Comparison of ENCODE assay signal across 9 mouse cellular contexts in the genomic region with DNA sequence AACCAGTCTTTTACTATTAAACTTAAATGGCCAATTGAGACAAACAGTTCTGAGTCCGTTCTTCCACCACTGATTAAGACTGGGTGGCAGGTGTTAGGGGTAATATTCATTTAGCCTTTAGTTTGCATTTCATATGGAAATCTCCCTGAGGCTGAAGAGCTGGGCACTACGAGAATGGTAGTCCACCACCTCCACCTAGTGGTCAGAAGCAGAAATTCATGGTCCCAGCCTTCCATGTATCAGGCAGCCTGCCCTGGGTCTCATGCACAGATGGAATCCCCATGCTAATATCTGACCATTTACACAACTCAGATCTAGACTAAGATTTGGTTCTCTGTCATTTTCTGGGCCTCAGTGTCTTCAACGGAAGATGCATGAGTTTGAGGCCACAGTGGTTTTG.
A peak's percentile ranks its signal among the peaks of the same experiment; 100 is the strongest.
DNase-seq lines count a peak whose midpoint lies in the region; ATAC-seq and TF ChIP-seq lines count a peak whose summit lies in the region.
"Had no signal": no experiment of that assay in that cellular context is flagged by ENCODE, and none has a peak within 500 bp of the region (broad histone marks: within the 10 kb centered on the region; RNA-seq: fewer than 3 reads in every experiment).

No protein-coding gene starts in this region.

- TF ChIP-seq POLR2A in thymus, adult 2 months (IDR thresholded peaks at IDR 0.05; ENCODE audit: control insufficient read depth, extremely low read depth, insufficient read depth, low read length, poor library complexity) = no peak
- no peak for TF ChIP-seq POLR2A in small intestine, adult 2 months (IDR thresholded peaks at IDR 0.05; ENCODE audit: low read depth, low read length)

- no peaks in the 10 kb centered on the region for H3K27me3 ChIP-seq in thymus, adult 2 months (ENCODE audit: control insufficient read depth, insufficient read depth, low read length)
- H3K27me3 ChIP-seq in forebrain, embryonic 14.5 days (replicated peaks; ENCODE audit: control insufficient read depth, insufficient read depth, low read length) = no peaks in the 10 kb centered on the region
- no peaks in the 10 kb centered on the region for H3K27me3 ChIP-seq in hindbrain, embryonic 16.5 days (replicated peaks; ENCODE audit: control insufficient read depth, insufficient read depth, low read length)
- H3K27me3 ChIP-seq in midbrain, embryonic 10.5 days (ENCODE audit: low read depth, poor library complexity, severe bottlenecking) = no peaks in the 10 kb centered on the region
- H3K27me3 ChIP-seq in small intestine, adult 2 months (ENCODE audit: control insufficient read depth, insufficient read depth, low read length) = no peaks in the 10 kb centered on the region
- H3K27me3 ChIP-seq: embryonic facial prominence, embryonic 12.5 days had no signal

- no peak overlapping the region for H3K4me3 ChIP-seq in thymus, adult 2 months (ENCODE audit: control insufficient read depth, insufficient read depth, low read length)
- H3K4me3 ChIP-seq in forebrain, embryonic 14.5 days (ENCODE audit: low read depth, low read length) = no peak overlapping the region
- H3K4me3 ChIP-seq in hindbrain, embryonic 16.5 days (ENCODE audit: low read length) = no peak overlapping the region
- no peak overlapping the region for H3K4me3 ChIP-seq in midbrain, embryonic 10.5 days
- no peak overlapping the region for H3K4me3 ChIP-seq in small intestine, adult 2 months (ENCODE audit: low read depth, low read length)
- H3K4me3 ChIP-seq: embryonic facial prominence, embryonic 12.5 days had no signal

- no peak overlapping the region for H3K27ac ChIP-seq in thymus, adult 2 months (ENCODE audit: control insufficient read depth, insufficient read depth, low read length)
- H3K27ac ChIP-seq in forebrain, embryonic 14.5 days (ENCODE audit: low read depth, low read length) = no peak overlapping the region
- H3K27ac ChIP-seq in hindbrain, embryonic 16.5 days (ENCODE audit: low read depth, low read length) = no peak overlapping the region
- no peak overlapping the region for H3K27ac ChIP-seq in midbrain, embryonic 10.5 days (replicated peaks)
- H3K27ac ChIP-seq in small intestine, adult 2 months (ENCODE audit: insufficient read depth, low read depth, low read length) = no peak overlapping the region
- H3K27ac ChIP-seq: embryonic facial prominence, embryonic 12.5 days had no signal

- H3K4me1 ChIP-seq in thymus, adult 2 months (replicated peaks; ENCODE audit: control insufficient read depth, insufficient read depth, low read length) = no peaks in the 10 kb centered on the region
- no peaks in the 10 kb centered on the region for H3K4me1 ChIP-seq in forebrain, embryonic 14.5 days (ENCODE audit: control insufficient read depth, insufficient read depth, low read length)
- no peaks in the 10 kb centered on the region for H3K4me1 ChIP-seq in hindbrain, embryonic 16.5 days (ENCODE audit: control insufficient read depth, insufficient read depth, low read depth, low read length)
- peaks cover 10% of the 10 kb centered on the region; the same call in 1 of the 2 replicates for H3K4me1 ChIP-seq in midbrain, embryonic 10.5 days
- H3K4me1 ChIP-seq in small intestine, adult 2 months (ENCODE audit: control insufficient read depth, insufficient read depth, insufficient read length, low read length) = peaks cover 12% of the 10 kb centered on the region; the same call in 1 of the 2 replicates
- H3K4me1 ChIP-seq: embryonic facial prominence, embryonic 12.5 days had no signal

- intact Hi-C loops in left cerebral cortex, postnatal 10 days (cut with DNase I) = loop anchor here (2.0 to 5.0 kb wide), 2 partner anchors 116 to 292 kb away; no protein-coding TSS in a partner anchor

- no peaks in the 10 kb centered on the region for H3K36me3 ChIP-seq in thymus, adult 2 months (ENCODE audit: control insufficient read depth, insufficient read depth, low read length)
- H3K36me3 ChIP-seq in forebrain, embryonic 14.5 days (ENCODE audit: control insufficient read depth, insufficient read depth, low read length) = peaks cover 28% of the 10 kb centered on the region
- no peaks in the 10 kb centered on the region for H3K36me3 ChIP-seq in hindbrain, embryonic 16.5 days (ENCODE audit: control insufficient read depth, insufficient read depth, low read length)
- no peaks in the 10 kb centered on the region; the same call in 1 of the 2 replicates for H3K36me3 ChIP-seq in midbrain, embryonic 10.5 days
- H3K36me3 ChIP-seq in small intestine, adult 2 months (ENCODE audit: control insufficient read depth, insufficient read depth, low read length) = no peaks in the 10 kb centered on the region

- TF ChIP-seq CTCF in thymus, adult 2 months (IDR thresholded peaks at IDR 0.05; ENCODE audit: borderline replicate concordance, control insufficient read depth, extremely low read depth, insufficient read depth, low read length, poor library complexity) = no peak
- TF ChIP-seq CTCF in small intestine, adult 2 months (IDR thresholded peaks at IDR 0.05; ENCODE audit: extremely low read depth, insufficient read length, insufficient replicate concordance, low read depth, low read length) = peak; percentile 80; the same call in 1 of the 2 replicates

- no peaks in the 10 kb centered on the region for H3K9me3 ChIP-seq in forebrain, embryonic 14.5 days (replicated peaks; ENCODE audit: control insufficient read depth, low read length)
- no peaks in the 10 kb centered on the region for H3K9me3 ChIP-seq in hindbrain, embryonic 16.5 days (ENCODE audit: control insufficient read depth, low read length)
- no peaks in the 10 kb centered on the region for H3K9me3 ChIP-seq in midbrain, embryonic 10.5 days (replicated peaks)
- H3K9me3 ChIP-seq: embryonic facial prominence, embryonic 12.5 days had no signal

- ATAC-seq in cerebellum, adult (ENCODE audit: insufficient number of reproducible peaks, low FRiP score, low TSS enrichment) = peak; percentile 71
- peak; percentile 87 for ATAC-seq in forebrain, embryonic 14.5 days
- peak; percentile 75 for ATAC-seq in hindbrain, embryonic 16.5 days

- WGBS in thymus, adult 2 months = 13% methylated on average over 3 of the region's 3 CpGs
- 3% methylated on average over 3 of the region's 3 CpGs for WGBS in forebrain, embryonic 14.5 days
- WGBS in hindbrain, embryonic 16.5 days = 3% methylated on average over 3 of the region's 3 CpGs
- WGBS in midbrain, embryonic 10.5 days = 4% methylated on average over 3 of the region's 3 CpGs
- 3% methylated on average over 3 of the region's 3 CpGs for WGBS in small intestine, adult 2 months

- H3K9ac ChIP-seq in forebrain, embryonic 14.5 days (ENCODE audit: low read length) = no peak overlapping the region
- H3K9ac ChIP-seq in hindbrain, embryonic 16.5 days (ENCODE audit: low read depth, low read length) = no peak overlapping the region
- H3K9ac ChIP-seq: embryonic facial prominence, embryonic 12.5 days had no signal

- DNase-seq in thymus, adult 2 months = peak; percentile 60
- no peak for DNase-seq in thymus, adult 18-20 months
- DNase-seq in forebrain, embryonic 14.5 days (ENCODE audit: low spot score) = peak; percentile 92
- peak; percentile 55 to 68 for DNase-seq in left cerebral cortex, postnatal 10 days (ENCODE audit: extremely low spot score in 1 of 2, low spot score in 2 of 2)
- peak; percentile 66 for DNase-seq in midbrain, embryonic 10.5 days (ENCODE audit: low spot score)

- no peak overlapping the region for H3K4me2 ChIP-seq in forebrain, embryonic 14.5 days (ENCODE audit: low read length)
- no peak overlapping the region for H3K4me2 ChIP-seq in hindbrain, embryonic 16.5 days (ENCODE audit: low read length)
- H3K4me2 ChIP-seq: embryonic facial prominence, embryonic 12.5 days had no signal

Comparison
In these comparisons a context has a peak if more than half of its experiments do, and no peak if none do; other contexts are left out.
1. DNase-seq: peak in thymus, adult 2 months (single experiment), forebrain, embryonic 14.5 days (single experiment), left cerebral cortex, postnatal 10 days (2 of 2) and midbrain, embryonic 10.5 days (single experiment); none in thymus, adult 18-20 months (0 of 2).
2. Peak in every context shown above with its lines, with median percentiles within 50 percentile points of each other: ATAC-seq.